ENCODE assay signal across 1 mouse cellular context in the genomic region with DNA sequence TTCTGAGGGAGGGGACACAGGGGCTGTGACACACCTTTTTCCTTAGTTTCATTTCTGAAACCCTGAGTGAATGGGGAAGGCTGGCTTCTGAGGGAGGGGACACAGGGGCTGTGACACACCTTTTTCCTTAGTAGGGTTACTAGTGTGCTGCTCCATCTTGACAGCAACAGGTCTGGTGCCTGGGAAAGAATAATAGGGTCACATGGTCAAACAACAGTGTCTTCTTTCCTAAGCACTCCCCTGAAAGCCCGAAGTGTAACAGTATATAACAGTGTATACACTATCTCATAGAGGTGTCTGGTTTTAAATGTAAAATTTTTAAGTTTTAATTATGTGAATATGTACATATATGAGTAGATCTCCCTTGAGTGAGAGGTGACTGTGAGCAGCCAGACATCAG.
TF ChIP-seq lines count a peak whose summit lies in the region.

No protein-coding gene starts in this region.

TF ChIP-seq in C2C12, 6 proteins besides CTCF, POLR2A, EP300 and RAD21:
- TF ChIP-seq USF1 (IDR thresholded peaks at IDR 0.05; ENCODE audit: low read depth): peak; percentile 58
TF ChIP-seq in C2C12: peak in this region for 1; not testable (repeated sequence) for 5.
